8 mouse cellular contexts compared by ENCODE assay signal in the genomic region with DNA sequence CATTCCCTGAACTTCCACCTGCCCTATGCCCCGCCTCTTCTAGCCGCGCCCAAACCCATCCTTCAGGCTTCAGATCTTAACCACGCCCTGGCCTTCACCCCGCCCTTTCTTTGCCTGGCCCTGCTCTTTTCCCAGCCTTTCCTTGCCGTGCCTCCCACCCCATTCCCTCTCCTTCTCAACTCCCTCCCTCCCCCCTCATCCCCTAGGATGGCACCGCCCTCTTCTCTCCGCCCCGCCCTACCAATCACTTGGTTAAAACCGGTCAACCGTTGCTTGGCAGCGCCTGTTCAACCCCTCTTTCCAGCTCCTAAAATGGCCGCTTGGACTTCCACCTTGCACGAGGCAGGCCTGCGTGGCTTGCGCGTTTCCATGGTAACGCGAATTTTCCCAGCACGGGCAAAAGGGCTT. TPM values are rescaled to one million over a fixed set of nuclear protein-coding genes. Genes with fewer than 3 reads are reported as not detected.
DNase-seq lines count a peak whose midpoint lies in the region; ATAC-seq lines count a peak whose summit lies in the region.

A gene (minus strand): TSS at position 361 of the 408 bp plus-strand sequence.

- under 1% methylated on average over 20 of the region's 20 CpGs for WGBS in hindbrain, embryonic 13.5 days

- no peak within 1 kb of the TSS for H3K27ac ChIP-seq in hindbrain, embryonic 13.5 days

- peak; percentile 15 for DNase-seq in adrenal gland, postnatal 14 days
- DNase-seq in adrenal gland, postnatal 4 days (ENCODE audit: low spot score in 2 of 2) = no peak
- DNase-seq in cerebellum, postnatal 14 days = peak; percentile 73 to 76
- DNase-seq in lung, postnatal 14 days = peak; percentile 9
- peak; percentile 89 for DNase-seq in testis, postnatal 14 days (ENCODE audit: low spot score)
- DNase-seq in spleen, postnatal 4 days (ENCODE audit: low spot score in 2 of 2) = no peak
- no peak for DNase-seq in left cerebral cortex, adult 18-20 months (ENCODE audit: low spot score in 2 of 2)

- no peaks in the 10 kb centered on the region for H3K9me3 ChIP-seq in hindbrain, embryonic 13.5 days

- H3K4me1 ChIP-seq in hindbrain, embryonic 13.5 days (replicated peaks) = peaks cover 20% of the 10 kb centered on the region; the same call in 1 of the 2 replicates

- peak within 1 kb of the TSS; percentile 48 for H3K4me2 ChIP-seq in hindbrain, embryonic 13.5 days

- peak within 1 kb of the TSS; percentile 29 for H3K4me3 ChIP-seq in hindbrain, embryonic 13.5 days

- no peaks in the 10 kb centered on the region for H3K36me3 ChIP-seq in hindbrain, embryonic 13.5 days

- H3K27me3 ChIP-seq in hindbrain, embryonic 13.5 days = peaks cover 20% of the 10 kb centered on the region

- peak; percentile 78 for ATAC-seq in hindbrain, embryonic 13.5 days (ENCODE audit: low FRiP score)

- no peak within 1 kb of the TSS for H3K9ac ChIP-seq in hindbrain, embryonic 13.5 days

RNA-seq across cellular contexts. Expression of the gene that starts here (rescaled TPM):
- total RNA-seq in adrenal gland, postnatal 14 days (2021) = 0.63 and 0.79 TPM in 2 replicates
- total RNA-seq in adrenal gland, postnatal 4 days (2021) = 1 to 10 TPM; 2.0 TPM
- 2.0 and 3.6 TPM in 2 replicates for polyA plus RNA-seq in hindbrain, embryonic 13.5 days (2015; fragmentation: Nextera tagmentation; extraction: Ambion mirVana)
- 1 to 10 TPM; 1.1 to 1.5 TPM for total RNA-seq in left cerebral cortex, adult 18-20 months (2021)

Comparison
In these comparisons a context has a peak if more than half of its experiments do, and no peak if none do; other contexts are left out.
1. Peak in DNase-seq in adrenal gland, postnatal 14 days; RNA of the gene not detected or under 1 TPM.
2. DNase-seq: peak in cerebellum, postnatal 14 days (2 of 2), lung, postnatal 14 days (single experiment) and testis, postnatal 14 days (single experiment); none in adrenal gland, postnatal 4 days (0 of 2), spleen, postnatal 4 days (0 of 2) and left cerebral cortex, adult 18-20 months (0 of 2).